Mouse (Mus musculus) right cerebral cortex, adult 2 months (tissue): ENCODE results near the gene U2af2.

Experiments used
- DNase-seq, 2 experiments: peaks; one replicate each; pipeline ENCODE4 v3.0.0; 2021 to 2022; ENCODE audit warnings: low spot score in 2 of 2

The U2af2 gene

GRCm38 (mm10) chr7:5037467-5037866, 24.5 kb upstream of the U2af2 start:
- DNase-seq: no peak

GRCm38 (mm10) chr7:5038109-5038732, 23.7 kb upstream of the U2af2 start, which contains the start of gene Zfp784:
TSS of gene Zfp784 (minus strand) at chr7:5038446.
- DNase-seq: peak; percentile 87 to 93

GRCm38 (mm10) chr7:5038940-5039339, 23.0 kb upstream of the U2af2 start:
- DNase-seq: no peak

- DNase-seq: no peak
Measured at GRCm38 (mm10) chr7:5044981-5045380, 17.0 kb upstream of the U2af2 start.

- no peak for DNase-seq
Measured at GRCm38 (mm10) chr7:5046112-5046511, 15.8 kb upstream of the U2af2 start.

GRCm38 (mm10) chr7:5047313-5047712, 14.6 kb upstream of the U2af2 start:
- no peak for DNase-seq

GRCm38 (mm10) chr7:5051193-5052192, 10.4 kb upstream of the U2af2 start, which contains the start of gene Zfp580:
TSS of gene Zfp580 (plus strand) at chr7:5051538.
- peak; percentile 70 to 76 for DNase-seq

GRCm38 (mm10) chr7:5052438-5052837, 9.5 kb upstream of the U2af2 start:
- no peak for DNase-seq

- DNase-seq: no peak
Measured at GRCm38 (mm10) chr7:5052931-5053343, 9.0 kb upstream of the U2af2 start.

- peak in 1 of 2 experiments; percentile 51 for DNase-seq
Measured at GRCm38 (mm10) chr7:5053456-5054179, 8.3 kb upstream of the U2af2 start.

- DNase-seq: peak; percentile 57 to 64
Measured at GRCm38 (mm10) chr7:5056651-5057263, 5.2 kb upstream of the U2af2 start.

- no peak for DNase-seq
Measured at GRCm38 (mm10) chr7:5057381-5057780, 4.6 kb upstream of the U2af2 start.

GRCm38 (mm10) chr7:5057804-5058203, 4.1 kb upstream of the U2af2 start:
- DNase-seq: no peak

- DNase-seq: no peak
Measured at GRCm38 (mm10) chr7:5058631-5059030, 3.3 kb upstream of the U2af2 start.

GRCm38 (mm10) chr7:5059421-5059820, 2.5 kb upstream of the U2af2 start:
- DNase-seq: no peak

- peak; percentile 77 to 80 for DNase-seq
Measured at GRCm38 (mm10) chr7:5060239-5060731, 1.7 kb upstream of the U2af2 start.

- DNase-seq: peak; percentile 99 to 100
Measured at GRCm38 (mm10) chr7:5060944-5061773, 784 bp upstream of the U2af2 start.

GRCm38 (mm10) chr7:5062360-5063001, 538 bp downstream of the U2af2 start:
- DNase-seq: peak; percentile 53 to 78

GRCm38 (mm10) chr7:5064886-5065285, 2.9 kb downstream of the U2af2 start:
- DNase-seq: no peak

GRCm38 (mm10) chr7:5073586-5073985, 11.6 kb downstream of the U2af2 start:
- DNase-seq: no peak
